Mouse (Mus musculus): ENCODE results near the gene Cnr2. TPM values are rescaled to one million over a fixed set of nuclear protein-coding genes. Genes with fewer than 3 reads are reported as not detected.

Gene Cnr2
- polyA plus RNA-seq, 1 experiment from 2014 or later: 0.25 TPM

GRCm38 (mm10) chr4:135962946-135963345, 67.8 kb downstream of the Cnr2 start:
- WGBS: 6% methylated on average over 15 of the region's 15 CpGs

GRCm38 (mm10) chr4:135963457-135964193, 68.4 kb downstream of the Cnr2 start, which contains the start of gene Gale:
Gene Gale, plus strand, starts transcription at chr4:135963727.
- peak; percentile 93 for ATAC-seq (ENCODE audit: low read depth)
- peaks cover 70% of the 10 kb centered on the region for H3K36me3 ChIP-seq
- peak within 1 kb of the TSS; percentile 92 for H3K27ac ChIP-seq (replicated peaks)
- peak within 1 kb of the TSS; percentile 83 for H3K9ac ChIP-seq
- no peaks in the 10 kb centered on the region for H3K9me3 ChIP-seq
- H3K27me3 ChIP-seq: no peaks in the 10 kb centered on the region
- H3K4me2 ChIP-seq: peak within 1 kb of the TSS; percentile 91
- peaks cover 22% of the 10 kb centered on the region for H3K4me1 ChIP-seq (replicated peaks)
- peak within 1 kb of the TSS; percentile 65 for H3K4me3 ChIP-seq
- WGBS: under 1% methylated on average over 56 of the region's 56 CpGs

More at GRCm38 (mm10) chr4:135962946-135963345, 67.8 kb downstream of the Cnr2 start:
- Histone ChIP-seq H3K4me3 (peak overlapping the region; percentile 65), H3K27me3 (no peaks in the 10 kb centered on the region), H3K4me2 (peak overlapping the region; percentile 91), H3K9me3 (no peaks in the 10 kb centered on the region), H3K4me1 (replicated peaks) (peaks cover 22% of the 10 kb centered on the region), H3K9ac (peak overlapping the region; percentile 82), H3K27ac (replicated peaks) (peak overlapping the region; percentile 92), H3K36me3 (peaks cover 69% of the 10 kb centered on the region)
- no peak; the same call in 1 of the 2 replicates for ATAC-seq (ENCODE audit: low read depth)

GRCm38 (mm10) chr4:135964426-135964825, 69.2 kb downstream of the Cnr2 start:
- Histone ChIP-seq H3K4me2 (peak overlapping the region; percentile 91), H3K27ac (replicated peaks) (no peak overlapping the region; the same call in 1 of the 2 replicates), H3K9me3 (no peaks in the 10 kb centered on the region), H3K9ac (peak overlapping the region; percentile 83), H3K27me3 (no peaks in the 10 kb centered on the region), H3K4me1 (replicated peaks) (peaks cover 22% of the 10 kb centered on the region), H3K36me3 (peaks cover 71% of the 10 kb centered on the region), H3K4me3 (peak overlapping the region; percentile 65)
- no peak for ATAC-seq (ENCODE audit: low read depth)
- 7% methylated on average over 12 of the region's 12 CpGs for WGBS

DNA sequence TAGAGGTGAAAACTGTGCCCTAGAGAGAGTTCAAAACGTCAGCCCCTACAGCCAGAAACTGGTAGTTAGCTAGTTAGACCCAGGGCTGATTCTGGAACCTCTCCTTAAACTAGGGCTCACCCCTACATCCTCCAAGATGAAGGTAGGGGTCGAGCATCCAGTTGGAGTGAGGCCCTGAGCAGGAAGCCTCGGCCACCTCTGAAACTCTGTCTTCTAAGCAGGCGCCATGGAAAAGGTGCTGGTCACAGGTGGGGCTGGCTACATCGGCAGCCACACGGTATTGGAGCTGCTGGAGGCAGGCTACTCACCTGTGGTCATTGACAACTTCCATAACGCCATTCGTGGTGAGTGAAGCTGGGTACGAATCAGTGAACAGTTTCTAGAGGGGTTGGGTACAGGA, 69.9 kb downstream of the Cnr2 start:
- no peaks in the 10 kb centered on the region for H3K27me3 ChIP-seq
- H3K9me3 ChIP-seq: no peaks in the 10 kb centered on the region
- 84% methylated on average over 9 of the region's 9 CpGs for WGBS
- peak overlapping the region; percentile 91; the same call in 1 of the 2 replicates for H3K4me2 ChIP-seq
- ATAC-seq (ENCODE audit: low read depth): no peak
- peaks cover 28% of the 10 kb centered on the region for H3K4me1 ChIP-seq (replicated peaks)
- H3K9ac ChIP-seq: no peak overlapping the region
- H3K27ac ChIP-seq (replicated peaks): no peak overlapping the region
- no peak overlapping the region for H3K4me3 ChIP-seq
- peaks cover 71% of the 10 kb centered on the region for H3K36me3 ChIP-seq

GRCm38 (mm10) chr4:135966283-135966682, 71.1 kb downstream of the Cnr2 start:
- 91% methylated on average over 16 of the region's 16 CpGs for WGBS
- no peaks in the 10 kb centered on the region for H3K27me3 ChIP-seq
- H3K36me3 ChIP-seq: peaks cover 66% of the 10 kb centered on the region

DNA sequence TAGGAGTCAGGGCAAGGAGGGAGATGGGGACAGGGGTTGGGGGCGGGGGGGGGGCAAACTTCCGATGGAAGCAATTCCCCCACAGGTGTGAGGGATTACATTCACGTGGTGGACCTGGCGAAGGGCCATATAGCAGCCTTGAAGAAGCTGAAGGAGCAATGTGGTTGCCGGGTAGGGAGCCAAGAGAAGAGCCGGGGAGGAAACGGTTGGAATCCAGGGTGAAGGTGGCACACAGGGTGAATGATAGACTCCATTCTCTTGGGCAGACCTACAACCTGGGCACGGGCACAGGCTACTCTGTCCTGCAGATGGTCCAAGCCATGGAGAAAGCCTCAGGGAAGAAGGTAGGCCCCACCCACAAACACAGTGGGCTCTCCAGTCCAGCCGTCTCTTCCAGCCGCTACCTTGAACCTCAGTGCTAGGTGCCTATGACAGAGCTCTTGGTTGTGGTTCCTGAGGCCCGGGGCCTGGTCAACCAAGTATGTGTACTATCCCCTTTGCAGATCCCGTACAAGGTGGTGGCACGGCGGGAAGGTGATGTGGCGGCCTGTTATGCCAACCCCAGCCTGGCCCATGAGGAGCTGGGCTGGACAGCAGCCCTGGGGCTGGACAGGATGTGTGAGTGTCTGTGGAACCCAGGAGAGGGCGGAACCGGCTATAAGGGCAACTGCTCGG, 72.0 kb downstream of the Cnr2 start:
- 91% methylated on average over 18 of the region's 18 CpGs for WGBS
- H3K9ac ChIP-seq: no peak overlapping the region
- H3K27me3 ChIP-seq: no peaks in the 10 kb centered on the region
- no peaks in the 10 kb centered on the region for H3K9me3 ChIP-seq
- no peak overlapping the region for H3K4me3 ChIP-seq
- ATAC-seq (ENCODE audit: low read depth): no peak
- H3K4me1 ChIP-seq (replicated peaks): peaks cover 46% of the 10 kb centered on the region
- H3K36me3 ChIP-seq: peaks cover 57% of the 10 kb centered on the region
- H3K27ac ChIP-seq (replicated peaks): no peak overlapping the region
- H3K4me2 ChIP-seq: no peak overlapping the region

More at GRCm38 (mm10) chr4:135966283-135966682, 71.1 kb downstream of the Cnr2 start:
- Histone ChIP-seq H3K9ac (no peak overlapping the region), H3K9me3 (no peaks in the 10 kb centered on the region), H3K4me2 (no peak overlapping the region), H3K4me1 (replicated peaks) (peaks cover 39% of the 10 kb centered on the region), H3K4me3 (no peak overlapping the region), H3K27ac (replicated peaks) (no peak overlapping the region)
- ATAC-seq (ENCODE audit: low read depth): no peak

DNA sequence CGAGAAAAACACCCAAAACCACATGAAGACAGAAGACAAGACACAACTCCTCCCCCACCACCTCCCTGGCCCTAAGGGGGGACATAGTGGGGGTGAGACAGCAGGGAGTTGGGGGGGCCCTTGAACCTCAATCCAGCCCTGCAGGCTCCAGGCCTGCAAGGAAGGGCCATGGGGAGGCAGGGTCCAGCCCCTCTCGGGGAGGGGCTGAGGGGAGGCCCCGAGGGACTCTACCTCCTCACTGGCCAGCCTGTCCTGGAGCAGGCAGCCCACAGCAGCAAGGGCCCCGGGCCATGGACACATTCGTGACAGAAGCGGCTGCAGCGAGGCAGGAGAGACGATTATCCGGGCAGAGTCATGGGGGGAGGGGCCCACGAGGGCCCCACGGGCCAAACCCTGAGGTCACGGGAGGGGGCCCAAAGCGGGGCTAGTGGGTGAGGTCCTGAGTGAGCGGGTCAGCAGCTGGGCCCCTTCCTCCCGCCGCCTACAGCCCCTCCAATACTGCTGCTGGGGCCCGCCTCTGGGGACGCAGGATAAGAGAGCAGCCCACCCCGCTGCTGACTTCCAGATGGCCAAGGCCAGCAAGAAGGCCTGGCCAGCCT, 73.2 kb downstream of the Cnr2 start:
- H3K36me3 ChIP-seq: peaks cover 57% of the 10 kb centered on the region
- H3K9ac ChIP-seq: no peak overlapping the region
- no peaks in the 10 kb centered on the region for H3K27me3 ChIP-seq
- no peak overlapping the region for H3K4me3 ChIP-seq
- WGBS: 77% methylated on average over 19 of the region's 19 CpGs
- ATAC-seq (ENCODE audit: low read depth): no peak
- no peak overlapping the region for H3K4me2 ChIP-seq
- no peaks in the 10 kb centered on the region for H3K9me3 ChIP-seq
- peaks cover 46% of the 10 kb centered on the region for H3K4me1 ChIP-seq (replicated peaks)
- no peak overlapping the region for H3K27ac ChIP-seq (replicated peaks)

DNA sequence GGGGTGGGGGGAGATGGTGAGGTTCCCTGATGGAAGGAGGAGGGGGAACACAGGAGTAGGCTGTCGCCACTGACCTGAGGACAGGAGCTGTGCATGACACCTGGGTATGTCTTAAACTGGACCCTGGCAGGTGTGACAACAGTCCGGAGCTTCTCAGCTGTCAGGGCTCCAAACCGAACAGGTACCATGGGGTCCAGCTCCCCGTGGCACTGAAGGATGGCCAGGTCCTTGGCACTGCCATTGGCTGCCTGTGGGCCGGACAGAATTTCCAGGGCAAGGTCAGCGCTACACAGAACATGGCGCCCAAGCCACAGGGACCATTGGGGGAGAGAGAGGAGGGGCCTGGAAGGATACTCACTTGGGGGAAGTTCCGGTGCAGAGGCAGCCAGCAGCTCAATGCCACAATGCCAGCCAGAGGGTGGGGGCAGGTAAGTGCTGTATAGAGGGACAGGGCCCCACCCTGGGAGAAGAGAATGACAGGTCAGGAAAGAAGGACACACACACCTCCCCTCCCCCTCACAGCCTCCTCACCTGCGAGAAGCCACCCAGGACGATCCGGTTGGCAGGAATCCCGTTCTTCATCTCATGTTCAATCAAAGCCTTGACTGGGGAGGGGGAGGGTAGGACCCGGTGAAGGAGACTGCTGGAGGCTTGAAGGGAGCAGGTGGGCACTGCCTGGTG, 74.0 kb downstream of the Cnr2 start:
- Histone ChIP-seq H3K9ac (no peak overlapping the region), H3K9me3 (no peaks in the 10 kb centered on the region), H3K4me2 (no peak overlapping the region), H3K36me3 (peaks cover 59% of the 10 kb centered on the region), H3K27ac (replicated peaks) (no peak overlapping the region), H3K4me3 (no peak overlapping the region), H3K27me3 (no peaks in the 10 kb centered on the region), H3K4me1 (replicated peaks) (peaks cover 43% of the 10 kb centered on the region)
- WGBS: 90% methylated on average over 13 of the region's 13 CpGs
- ATAC-seq (ENCODE audit: low read depth): no peak

Other genes with a start within 250 kb of the Cnr2 start
- gene Ifnlr1, start 209.1 kb upstream of the Cnr2 start, polyA plus RNA-seq (2015; fragmentation: Nextera tagmentation; extraction: Ambion mirVana): 0.08 and 0.39 TPM in 2 replicates
- gene Il22ra1, start 167.2 kb upstream of the Cnr2 start, polyA plus RNA-seq (2015; fragmentation: Nextera tagmentation; extraction: Ambion mirVana): not detected in 2 replicates
- gene Myom3, start 135.7 kb upstream of the Cnr2 start, polyA plus RNA-seq (2015; fragmentation: Nextera tagmentation; extraction: Ambion mirVana): 0.33 and 0.83 TPM in 2 replicates
- 198 and 233 TPM in 2 replicates for gene Srsf10, start 39.6 kb upstream of the Cnr2 start, polyA plus RNA-seq (2015; fragmentation: Nextera tagmentation; extraction: Ambion mirVana)
- 109 and 122 TPM in 2 replicates for gene Pnrc2, start 21.5 kb upstream of the Cnr2 start, polyA plus RNA-seq (2015; fragmentation: Nextera tagmentation; extraction: Ambion mirVana)
- 53.8 and 63.6 TPM in 2 replicates for gene Fuca1, start 25.3 kb downstream of the Cnr2 start, polyA plus RNA-seq (2015; fragmentation: Nextera tagmentation; extraction: Ambion mirVana)
- gene Hmgcl, start 51.1 kb downstream of the Cnr2 start, polyA plus RNA-seq (2015; fragmentation: Nextera tagmentation; extraction: Ambion mirVana): 58.2 and 59.6 TPM in 2 replicates
- 39.0 and 42.5 TPM in 2 replicates for gene Gale, start 68.3 kb downstream of the Cnr2 start, polyA plus RNA-seq (2015; fragmentation: Nextera tagmentation; extraction: Ambion mirVana)
- gene Lypla2, start 77.2 kb downstream of the Cnr2 start, polyA plus RNA-seq (2015; fragmentation: Nextera tagmentation; extraction: Ambion mirVana): 187 and 199 TPM in 2 replicates
- 59.0 and 65.1 TPM in 2 replicates for gene Pithd1, start 91.9 kb downstream of the Cnr2 start, polyA plus RNA-seq (2015; fragmentation: Nextera tagmentation; extraction: Ambion mirVana)
- gene Eloa, start 126.4 kb downstream of the Cnr2 start, polyA plus RNA-seq (2015; fragmentation: Nextera tagmentation; extraction: Ambion mirVana): 26.4 and 29.2 TPM in 2 replicates
- gene Rpl11, start 158.0 kb downstream of the Cnr2 start, polyA plus RNA-seq (2015; fragmentation: Nextera tagmentation; extraction: Ambion mirVana): 265 and 313 TPM in 2 replicates
- gene Id3, start 248.1 kb downstream of the Cnr2 start, polyA plus RNA-seq (2015; fragmentation: Nextera tagmentation; extraction: Ambion mirVana): 235 and 273 TPM in 2 replicates